Mouse (Mus musculus) lung, embryonic 14.5 days (tissue): ENCODE results near the gene Pitpnb. TPM values are rescaled to one million over a fixed set of nuclear protein-coding genes. Genes with fewer than 3 reads are reported as not detected.
A peak's percentile ranks its signal among the peaks of the same experiment; 100 is the strongest.

Experiments used
- ATAC-seq: fragments of 200-750 bp; cut with Nextera tagmentation; 2 replicates; pipeline ENCODE4 v1.8.0; 2017; ENCODE audit warnings: mild to moderate bottlenecking, moderate TSS enrichment, moderate library complexity; ENCODE audit not compliant: insufficient read depth
- DNase-seq: peaks from one replicate; pipeline ENCODE4 v3.0.0-alpha.2; 2015
- H3K27ac ChIP-seq: fragments of 300-500 bp; sonication (generic); 2 replicates; pipeline ENCODE4 v1.5.1; 2014; ENCODE audit warnings: low read depth, mild to moderate bottlenecking, moderate library complexity
- H3K27me3 ChIP-seq: fragments of 300-500 bp; sonication (generic); 2 replicates; pipeline ENCODE4 v1.6.1; 2014; ENCODE audit warnings: low read length, control low read depth; ENCODE audit not compliant: insufficient read depth
- H3K36me3 ChIP-seq: fragments of 300-500 bp; sonication (generic); 2 replicates; pipeline ENCODE4 v1.6.1; 2014; ENCODE audit warnings: control low read depth; ENCODE audit not compliant: insufficient read depth
- H3K4me1 ChIP-seq: fragments of 300-500 bp; sonication (generic); 2 replicates; pipeline ENCODE4 v1.6.1; 2014; ENCODE audit warnings: antibody characterized with exemption, control low read depth; ENCODE audit not compliant: insufficient read depth
- H3K4me2 ChIP-seq: fragments of 300-500 bp; sonication (generic); 2 replicates; pipeline ENCODE4 v1.6.1; 2014; ENCODE audit warnings: mild to moderate bottlenecking
- H3K4me3 ChIP-seq: fragments of 300-500 bp; sonication (generic); 2 replicates; pipeline ENCODE4 v1.5.1; 2014; ENCODE audit warnings: low read depth, low read length
- H3K9ac ChIP-seq: fragments of 300-500 bp; sonication (generic); 2 replicates; pipeline ENCODE4 v1.6.1; 2014
- H3K9me3 ChIP-seq: fragments of 300-500 bp; sonication (generic); 2 replicates; pipeline ENCODE4 v1.6.1; 2016; ENCODE audit warnings: low read depth, low read length, control low read depth
- CTCF ChIP-seq: IDR thresholded peaks from 2 replicates; pipeline ENCODE4 v1.5.1; 2016; ENCODE audit warnings: antibody characterized with exemption, low read depth
- WGBS: fragments of 180-500 bp; shearing (Covaris S2); extraction: QIAGEN DNeasy Blood & Tissue Kit; methylation state at CpG from one replicate; pipeline ENCODE4 v1.1.7; 2014; 5-methylcytosine and 5-hydroxymethylcytosine counted together
- polyA plus RNA-seq: library from polyadenylated mRNA; unstranded; fragments of >200 nt; fragmentation: Nextera tagmentation; extraction: Ambion mirVana; gene quantifications from 2 replicates; pipeline ENCODE4 v1.2.1, GENCODE M21; 2014

Pitpnb gene
- 120 and 123 TPM in 2 replicates for polyA plus RNA-seq

GRCm38 (mm10) chr5:111330417-111331098 lies at the start of gene Pitpnb:
Pitpnb (plus strand) TSS chr5:111330763.
- peak within 1 kb of the TSS; percentile 76 for H3K4me2 ChIP-seq
- H3K36me3 ChIP-seq, result peaks cover 5% of the 10 kb centered on the region; the same call in 1 of the 2 replicates
- TF ChIP-seq CTCF, result peak; percentile 30
- H3K27me3 ChIP-seq, result no peaks in the 10 kb centered on the region
- WGBS, result under 1% methylated on average over 78 of the region's 78 CpGs
- peak within 1 kb of the TSS; percentile 86 for H3K27ac ChIP-seq
- H3K4me3 ChIP-seq, result peak within 1 kb of the TSS; percentile 94
- ATAC-seq (peak; percentile 99), DNase-seq (peak; percentile 99)
- H3K4me1 ChIP-seq, result no peaks in the 10 kb centered on the region; the same call in 1 of the 2 replicates
- no peaks in the 10 kb centered on the region for H3K9me3 ChIP-seq
- H3K9ac ChIP-seq, result peak within 1 kb of the TSS; percentile 92

GRCm38 (mm10) chr5:111284420-111285175 lies 46.0 kb upstream of the Pitpnb start:
- Histone ChIP-seq H3K27me3 (no peaks in the 10 kb centered on the region), H3K4me1 (no peaks in the 10 kb centered on the region), H3K9me3 (no peaks in the 10 kb centered on the region), H3K4me2 (no peak overlapping the region), H3K36me3 (peaks cover 64% of the 10 kb centered on the region), H3K27ac (no peak overlapping the region), H3K4me3 (no peak overlapping the region), H3K9ac (no peak overlapping the region)
- ATAC-seq (no peak), DNase-seq (no peak)
- no peak for TF ChIP-seq CTCF
- 83% methylated on average over 19 of the region's 19 CpGs for whole genome bisulfite sequencing

GRCm38 (mm10) chr5:111287571-111287970 lies 43.0 kb upstream of the Pitpnb start:
- Histone ChIP-seq H3K27me3 (no peaks in the 10 kb centered on the region), H3K36me3 (peaks cover 49% of the 10 kb centered on the region), H3K4me2 (no peak overlapping the region), H3K4me1 (no peaks in the 10 kb centered on the region), H3K4me3 (no peak overlapping the region), H3K9me3 (no peaks in the 10 kb centered on the region), H3K9ac (no peak overlapping the region), H3K27ac (no peak overlapping the region)
- 68% methylated on average over 5 of the region's 5 CpGs for WGBS
- TF ChIP-seq CTCF, result no peak
- no peak for ATAC-seq
- no peak for DNase-seq

- no peak for TF ChIP-seq CTCF
- ATAC-seq (no peak), DNase-seq (no peak)
- H3K4me2 ChIP-seq, result no peak overlapping the region
- no peaks in the 10 kb centered on the region for H3K9me3 ChIP-seq
- H3K27ac ChIP-seq, result 0 out of 2 replicates have a peak overlapping the region, but pooled peaks have one; percentile 22
- H3K27me3 ChIP-seq, result no peaks in the 10 kb centered on the region
- no peak overlapping the region for H3K4me3 ChIP-seq
- peaks cover 40% of the 10 kb centered on the region for H3K36me3 ChIP-seq
- WGBS, result 76% methylated on average over 11 of the region's 11 CpGs
- no peaks in the 10 kb centered on the region for H3K4me1 ChIP-seq
- no peak overlapping the region for H3K9ac ChIP-seq
Measured at GRCm38 (mm10) chr5:111288486-111288885, 42.1 kb upstream of the Pitpnb start.

- Histone ChIP-seq H3K27ac (no peak overlapping the region), H3K9ac (no peak overlapping the region), H3K9me3 (no peaks in the 10 kb centered on the region), H3K36me3 (peaks cover 26% of the 10 kb centered on the region), H3K4me3 (no peak overlapping the region), H3K4me1 (no peaks in the 10 kb centered on the region), H3K27me3 (no peaks in the 10 kb centered on the region), H3K4me2 (no peak overlapping the region)
- TF ChIP-seq CTCF, result no peak
- DNase-seq (no peak), ATAC-seq (no peak)
- 83% methylated on average over 11 of the region's 11 CpGs for WGBS
Measured at GRCm38 (mm10) chr5:111290071-111290470, 40.5 kb upstream of the Pitpnb start.

GRCm38 (mm10) chr5:111291639-111292038 lies 38.9 kb upstream of the Pitpnb start:
- DNase-seq (peak; percentile 88), ATAC-seq (peak; percentile 91)
- Histone ChIP-seq H3K9me3 (no peaks in the 10 kb centered on the region), H3K4me1 (no peaks in the 10 kb centered on the region), H3K9ac (no peak overlapping the region), H3K4me2 (peak overlapping the region; percentile 28; the same call in 1 of the 2 replicates), H3K27ac (no peak overlapping the region), H3K36me3 (peaks cover 10% of the 10 kb centered on the region; the same call in 1 of the 2 replicates), H3K4me3 (no peak overlapping the region), H3K27me3 (no peaks in the 10 kb centered on the region)
- 33% methylated on average over 10 of the region's 10 CpGs for WGBS
- TF ChIP-seq CTCF, result peak; percentile 24; the same call in 1 of the 2 replicates

GRCm38 (mm10) chr5:111297801-111298200 lies 32.8 kb upstream of the Pitpnb start:
- Histone ChIP-seq H3K27me3 (no peaks in the 10 kb centered on the region), H3K4me3 (no peak overlapping the region), H3K9ac (no peak overlapping the region), H3K4me2 (no peak overlapping the region), H3K9me3 (no peaks in the 10 kb centered on the region), H3K27ac (no peak overlapping the region), H3K36me3 (no peaks in the 10 kb centered on the region), H3K4me1 (no peaks in the 10 kb centered on the region)
- TF ChIP-seq CTCF, result no peak
- no peak for DNase-seq
- 62% methylated on average over 5 of the region's 5 CpGs for WGBS
- ATAC-seq, result no peak
